In genomic region chr3:133091664-133092273, GRCm38 (mm10) we compare ENCODE assay signal across 8 mouse cellular contexts. TPM values are rescaled to one million over a fixed set of nuclear protein-coding genes. Genes with fewer than 3 reads are reported as not detected.
DNase-seq lines count a peak whose midpoint lies in the region; ATAC-seq and TF ChIP-seq lines count a peak whose summit lies in the region.

TSS of gene Ints12 (plus strand) at chr3:133091840.
TSS of gene Gstcd (minus strand) at chr3:133092033.

- H3K27ac ChIP-seq in forebrain, embryonic 16.5 days (ENCODE audit: low read length): peak within 1 kb of the TSS; percentile 97
- H3K27ac ChIP-seq in layer of hippocampus, adult 2 months: peak within 1 kb of the TSS; percentile 96
- peak within 1 kb of the TSS; percentile 100 for H3K27ac ChIP-seq in lung, embryonic 14.5 days (ENCODE audit: low read depth)
- peak within 1 kb of the TSS; percentile 77 for H3K27ac ChIP-seq in olfactory bulb, adult 2 months (ENCODE audit: insufficient read depth, low read depth, low read length)
- H3K27ac ChIP-seq in thymus, adult 2 months (ENCODE audit: control insufficient read depth, insufficient read depth, low read length): peak within 1 kb of the TSS; percentile 74

- peak; percentile 58; the same call in 1 of the 2 replicates for TF ChIP-seq POLR2A in olfactory bulb, adult 2 months (IDR thresholded peaks at IDR 0.05; ENCODE audit: insufficient read depth, low read depth, low read length)
- TF ChIP-seq POLR2A in thymus, adult 2 months (IDR thresholded peaks at IDR 0.05; ENCODE audit: control insufficient read depth, extremely low read depth, insufficient read depth, low read length, poor library complexity): peak; percentile 77; the same call in 1 of the 2 replicates

- no peaks in the 10 kb centered on the region for H3K9me3 ChIP-seq in G1E (replicated peaks)
- no peaks in the 10 kb centered on the region for H3K9me3 ChIP-seq in forebrain, embryonic 16.5 days (ENCODE audit: control insufficient read depth, low read length)
- H3K9me3 ChIP-seq in lung, embryonic 14.5 days (ENCODE audit: low read depth, low read length): no peaks in the 10 kb centered on the region

- H3K4me1 ChIP-seq in G1E (ENCODE audit: insufficient read depth, low read depth, low read length): peaks cover 27% of the 10 kb centered on the region
- H3K4me1 ChIP-seq in forebrain, embryonic 16.5 days (replicated peaks; ENCODE audit: control insufficient read depth, insufficient read depth, low read length): peaks cover 20% of the 10 kb centered on the region
- H3K4me1 ChIP-seq in lung, embryonic 14.5 days (ENCODE audit: insufficient read depth): peaks cover 7% of the 10 kb centered on the region
- no peaks in the 10 kb centered on the region for H3K4me1 ChIP-seq in olfactory bulb, adult 2 months (ENCODE audit: control insufficient read depth, insufficient read depth, low read length)
- no peaks in the 10 kb centered on the region for H3K4me1 ChIP-seq in thymus, adult 2 months (replicated peaks; ENCODE audit: control insufficient read depth, insufficient read depth, low read length)

- intact Hi-C loops in heart, postnatal 36 days (cut with DNase I): loop anchor here (5.0 to 10.0 kb wide), 2 partner anchors 344 to 407 kb away; partner anchors contain the start of genes Aimp1 and Tbck

- peak within 1 kb of the TSS; percentile 95 for H3K9ac ChIP-seq in forebrain, embryonic 16.5 days (replicated peaks; ENCODE audit: low read depth, low read length)
- H3K9ac ChIP-seq in lung, embryonic 14.5 days: peak within 1 kb of the TSS; percentile 95

- peaks cover 18% of the 10 kb centered on the region for H3K36me3 ChIP-seq in G1E (replicated peaks)
- no peaks in the 10 kb centered on the region for H3K36me3 ChIP-seq in forebrain, embryonic 16.5 days (ENCODE audit: control insufficient read depth, insufficient read depth)
- H3K36me3 ChIP-seq in lung, embryonic 14.5 days (ENCODE audit: insufficient read depth): peaks cover 3% of the 10 kb centered on the region; the same call in 1 of the 2 replicates
- no peaks in the 10 kb centered on the region for H3K36me3 ChIP-seq in thymus, adult 2 months (ENCODE audit: control insufficient read depth, insufficient read depth, low read length)

- peak; percentile 70 for DNase-seq in G1E (ENCODE audit: low spot score)
- peak; percentile 92 to 93 for DNase-seq in cerebellum, adult 18-20 months
- DNase-seq in heart, postnatal 36 days: peak; percentile 91
- DNase-seq in layer of hippocampus, adult 2 months (ENCODE audit: low spot score in 2 of 2): peak; percentile 92 to 93
- peak; percentile 98 for DNase-seq in lung, embryonic 14.5 days
- peak; percentile 93 for DNase-seq in thymus, adult 2 months

- peak within 1 kb of the TSS; percentile 67 for H3K4me2 ChIP-seq in forebrain, embryonic 16.5 days (ENCODE audit: low read length)
- peak within 1 kb of the TSS; percentile 59 for H3K4me2 ChIP-seq in lung, embryonic 14.5 days

- ATAC-seq in G1E (ENCODE audit: extremely low read depth, insufficient number of reproducible peaks, low FRiP score, poor library complexity, severe bottlenecking): peak; percentile 85
- ATAC-seq in forebrain, embryonic 16.5 days: peak; percentile 98
- ATAC-seq in lung, embryonic 14.5 days (ENCODE audit: insufficient read depth): peak; percentile 97

- under 1% methylated on average over 49 of the region's 53 CpGs for WGBS in forebrain, embryonic 16.5 days
- 0% methylated on average over 52 of the region's 53 CpGs for WGBS in lung, embryonic 14.5 days
- WGBS in olfactory bulb, adult 2 months: under 1% methylated on average over 53 of the region's 53 CpGs
- WGBS in thymus, adult 2 months: under 1% methylated on average over 53 of the region's 53 CpGs

- no peak for TF ChIP-seq CTCF in G1E (IDR thresholded peaks at IDR 0.05; ENCODE audit: low read depth, low read length)
- no peak for TF ChIP-seq CTCF in layer of hippocampus, adult 2 months (conservative IDR thresholded peaks at IDR 0.05)
- TF ChIP-seq CTCF in lung, embryonic 14.5 days (IDR thresholded peaks at IDR 0.05; ENCODE audit: low read depth): no peak
- TF ChIP-seq CTCF in olfactory bulb, adult 2 months (IDR thresholded peaks at IDR 0.05; ENCODE audit: insufficient read depth, low read depth, low read length): no peak
- 0 out of 2 replicates have a peak, but pooled peaks have one; percentile 51 for TF ChIP-seq CTCF in thymus, adult 2 months (IDR thresholded peaks at IDR 0.05; ENCODE audit: borderline replicate concordance, control insufficient read depth, extremely low read depth, insufficient read depth, low read length, poor library complexity)

- H3K4me3 ChIP-seq in G1E (ENCODE audit: low read depth, low read length): peak within 1 kb of the TSS; percentile 97
- peak within 1 kb of the TSS; percentile 87 for H3K4me3 ChIP-seq in forebrain, embryonic 16.5 days (replicated peaks; ENCODE audit: low read length)
- H3K4me3 ChIP-seq in layer of hippocampus, adult 2 months: peak within 1 kb of the TSS; percentile 75
- peak within 1 kb of the TSS; percentile 75 for H3K4me3 ChIP-seq in lung, embryonic 14.5 days (ENCODE audit: low read depth, low read length)
- H3K4me3 ChIP-seq in olfactory bulb, adult 2 months (ENCODE audit: insufficient read depth, low read depth, low read length): peak within 1 kb of the TSS; percentile 99
- peak within 1 kb of the TSS; percentile 91 for H3K4me3 ChIP-seq in thymus, adult 2 months (ENCODE audit: control insufficient read depth, insufficient read depth, low read length)

- no peaks in the 10 kb centered on the region for H3K27me3 ChIP-seq in G1E (ENCODE audit: insufficient read depth, low read length)
- H3K27me3 ChIP-seq in forebrain, embryonic 16.5 days (replicated peaks; ENCODE audit: control insufficient read depth, insufficient read depth, low read length): no peaks in the 10 kb centered on the region
- H3K27me3 ChIP-seq in lung, embryonic 14.5 days (ENCODE audit: insufficient read depth, low read length): no peaks in the 10 kb centered on the region
- H3K27me3 ChIP-seq in thymus, adult 2 months (ENCODE audit: control insufficient read depth, insufficient read depth, low read length): no peaks in the 10 kb centered on the region

RNA-seq across cellular contexts. Expression of gene Ints12, which starts in this region (rescaled TPM):
- total RNA-seq in G1E (2014; fragmentation: Nextera tagmentation) (41.6 and 50.2 TPM in 2 replicates), G1E (2017) (21.5 and 24.3 TPM in 2 replicates)
- 1.4 and 1.8 TPM in 2 replicates for polyA plus RNA-seq in G1E (2012)
- 17.0 and 22.9 TPM in 2 replicates for polyA plus RNA-seq in forebrain, embryonic 16.5 days (2015; fragmentation: Nextera tagmentation; extraction: Ambion mirVana)
- total RNA-seq in heart, postnatal 36 days (2021): 1 to 10 TPM; 7.6 to 8.4 TPM
- total RNA-seq in layer of hippocampus, adult 2 months (2021): 10 to 100 TPM; 10.0 to 10.8 TPM
- 22.7 and 24.7 TPM in 2 replicates for polyA plus RNA-seq in lung, embryonic 14.5 days (2014; fragmentation: Nextera tagmentation; extraction: Ambion mirVana)
- polyA plus RNA-seq in olfactory bulb, adult 2 months (2012; ENCODE audit: insufficient read depth, insufficient read length, low replicate concordance, missing spikeins): not detected in 2 replicates
- 9.7 and 10.2 TPM in 2 replicates for polyA plus RNA-seq in thymus, adult 2 months (2012; rRNA removed)

RNA-seq across cellular contexts. Expression of gene Gstcd, which starts in this region (rescaled TPM):
- total RNA-seq in G1E (2014; fragmentation: Nextera tagmentation): 59.9 and 64.0 TPM in 2 replicates
- total RNA-seq in G1E (2017): 24.5 and 24.7 TPM in 2 replicates
- polyA plus RNA-seq in G1E (2012): 11.8 and 14.9 TPM in 2 replicates
- polyA plus RNA-seq in forebrain, embryonic 16.5 days (2015; fragmentation: Nextera tagmentation; extraction: Ambion mirVana): 4.2 and 4.5 TPM in 2 replicates
- 1 to 10 TPM; 1.9 to 2.6 TPM for total RNA-seq in heart, postnatal 36 days (2021)
- 10 to 100 TPM in 1 of 2 experiments, 1 to 10 TPM in 1; 7.3 to 10.1 TPM for total RNA-seq in layer of hippocampus, adult 2 months (2021)
- 11.6 and 12.6 TPM in 2 replicates for polyA plus RNA-seq in lung, embryonic 14.5 days (2014; fragmentation: Nextera tagmentation; extraction: Ambion mirVana)
- not detected in 2 replicates for polyA plus RNA-seq in olfactory bulb, adult 2 months (2012; ENCODE audit: insufficient read depth, insufficient read length, low replicate concordance, missing spikeins)
- polyA plus RNA-seq in thymus, adult 2 months (2012; rRNA removed): 6.5 and 8.1 TPM in 2 replicates

Comparison
In these comparisons a context has a peak if more than half of its experiments do, and no peak if none do; other contexts are left out.
1. Peak in every context shown above with its lines: DNase-seq, ATAC-seq, H3K4me3 ChIP-seq and H3K27ac ChIP-seq.